Mouse (Mus musculus): ENCODE data around the gene Nrxn3. TPM values are rescaled to one million over a fixed set of nuclear protein-coding genes. Genes with fewer than 3 reads are reported as not detected.

The Nrxn3 gene
- polyA plus RNA-seq, 1 experiment: 5.4 TPM

GRCm38 (mm10) chr12:90085862-90086261 is 1363.2 kb downstream of the Nrxn3 start:
- no peak overlapping the region for H3K4me3 ChIP-seq (ENCODE audit: control insufficient read depth, low read depth, low read length)
- H3K4me1 ChIP-seq (ENCODE audit: control insufficient read depth, insufficient read depth, low read length): no peaks in the 10 kb centered on the region
- no peak overlapping the region for H3K27ac ChIP-seq (ENCODE audit: control insufficient read depth, insufficient read depth, low read depth, low read length)
- no peak for TF ChIP-seq POLR2A (IDR thresholded peaks at IDR 0.05; ENCODE audit: control insufficient read depth, low read depth, low read length)
- no peak for TF ChIP-seq CTCF (IDR thresholded peaks at IDR 0.05; ENCODE audit: control insufficient read depth, insufficient read depth, insufficient replicate concordance, low read depth, low read length)
- H3K36me3 ChIP-seq (ENCODE audit: control insufficient read depth, insufficient read depth, low read length): no peaks in the 10 kb centered on the region
- no peaks in the 10 kb centered on the region for H3K27me3 ChIP-seq (ENCODE audit: control insufficient read depth, insufficient read depth, low read length)

DNA sequence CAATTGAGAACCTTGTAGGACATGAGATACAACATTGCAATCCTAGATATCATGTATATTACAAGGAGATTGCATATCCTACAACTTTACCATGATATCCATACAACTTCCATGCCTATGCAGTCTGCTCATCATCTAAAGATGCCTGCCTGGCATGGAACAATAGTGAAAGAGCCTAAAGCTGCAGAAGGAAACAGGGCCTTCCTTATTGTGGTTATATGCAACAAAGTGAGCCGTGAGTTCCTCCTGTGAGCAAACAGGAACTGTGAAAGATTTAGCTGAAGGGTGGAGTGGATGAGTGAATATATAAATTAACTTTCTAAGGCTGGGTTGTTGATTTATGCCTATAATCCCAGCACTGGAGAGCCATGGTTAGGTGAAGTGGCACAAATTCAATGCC is 1373.1 kb downstream of the Nrxn3 start:
- H3K27ac ChIP-seq (ENCODE audit: control insufficient read depth, insufficient read depth, low read depth, low read length): no peak overlapping the region
- no peak for TF ChIP-seq CTCF (IDR thresholded peaks at IDR 0.05; ENCODE audit: control insufficient read depth, insufficient read depth, insufficient replicate concordance, low read depth, low read length)
- no peak for TF ChIP-seq POLR2A (IDR thresholded peaks at IDR 0.05; ENCODE audit: control insufficient read depth, low read depth, low read length)
- H3K36me3 ChIP-seq (ENCODE audit: control insufficient read depth, insufficient read depth, low read length): no peaks in the 10 kb centered on the region
- H3K4me3 ChIP-seq (ENCODE audit: control insufficient read depth, low read depth, low read length): no peak overlapping the region
- no peaks in the 10 kb centered on the region for H3K4me1 ChIP-seq (ENCODE audit: control insufficient read depth, insufficient read depth, low read length)
- H3K27me3 ChIP-seq (ENCODE audit: control insufficient read depth, insufficient read depth, low read length): no peaks in the 10 kb centered on the region

DNA sequence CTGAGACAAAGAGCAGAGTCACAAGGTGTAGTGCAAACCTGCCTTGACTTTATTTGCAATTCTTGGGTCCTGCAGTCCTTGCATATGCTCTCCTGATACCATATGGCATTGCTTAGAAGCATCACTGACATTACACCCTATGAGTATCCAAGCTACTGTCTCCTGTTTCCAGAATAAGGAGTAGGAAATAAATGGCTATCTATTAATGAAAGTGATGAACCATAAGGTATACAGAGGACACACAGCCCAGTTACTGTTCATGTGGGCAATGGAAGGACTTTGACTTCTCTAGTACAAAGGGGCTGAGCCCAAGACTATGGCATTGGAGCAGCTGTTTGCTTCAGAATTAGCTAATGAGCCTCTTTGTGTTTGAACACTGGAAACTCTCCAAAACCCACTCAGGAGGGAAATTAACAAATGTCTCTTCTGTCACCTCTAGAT is 1390.7 kb downstream of the Nrxn3 start:
- H3K4me1 ChIP-seq (ENCODE audit: control insufficient read depth, insufficient read depth, low read length): no peaks in the 10 kb centered on the region
- no peaks in the 10 kb centered on the region for H3K27me3 ChIP-seq (ENCODE audit: control insufficient read depth, insufficient read depth, low read length)
- no peaks in the 10 kb centered on the region for H3K36me3 ChIP-seq (ENCODE audit: control insufficient read depth, insufficient read depth, low read length)
- no peak for TF ChIP-seq CTCF (IDR thresholded peaks at IDR 0.05; ENCODE audit: control insufficient read depth, insufficient read depth, insufficient replicate concordance, low read depth, low read length)
- no peak for TF ChIP-seq POLR2A (IDR thresholded peaks at IDR 0.05; ENCODE audit: control insufficient read depth, low read depth, low read length)
- no peak overlapping the region for H3K4me3 ChIP-seq (ENCODE audit: control insufficient read depth, low read depth, low read length)
- H3K27ac ChIP-seq (ENCODE audit: control insufficient read depth, insufficient read depth, low read depth, low read length): no peak overlapping the region

DNA sequence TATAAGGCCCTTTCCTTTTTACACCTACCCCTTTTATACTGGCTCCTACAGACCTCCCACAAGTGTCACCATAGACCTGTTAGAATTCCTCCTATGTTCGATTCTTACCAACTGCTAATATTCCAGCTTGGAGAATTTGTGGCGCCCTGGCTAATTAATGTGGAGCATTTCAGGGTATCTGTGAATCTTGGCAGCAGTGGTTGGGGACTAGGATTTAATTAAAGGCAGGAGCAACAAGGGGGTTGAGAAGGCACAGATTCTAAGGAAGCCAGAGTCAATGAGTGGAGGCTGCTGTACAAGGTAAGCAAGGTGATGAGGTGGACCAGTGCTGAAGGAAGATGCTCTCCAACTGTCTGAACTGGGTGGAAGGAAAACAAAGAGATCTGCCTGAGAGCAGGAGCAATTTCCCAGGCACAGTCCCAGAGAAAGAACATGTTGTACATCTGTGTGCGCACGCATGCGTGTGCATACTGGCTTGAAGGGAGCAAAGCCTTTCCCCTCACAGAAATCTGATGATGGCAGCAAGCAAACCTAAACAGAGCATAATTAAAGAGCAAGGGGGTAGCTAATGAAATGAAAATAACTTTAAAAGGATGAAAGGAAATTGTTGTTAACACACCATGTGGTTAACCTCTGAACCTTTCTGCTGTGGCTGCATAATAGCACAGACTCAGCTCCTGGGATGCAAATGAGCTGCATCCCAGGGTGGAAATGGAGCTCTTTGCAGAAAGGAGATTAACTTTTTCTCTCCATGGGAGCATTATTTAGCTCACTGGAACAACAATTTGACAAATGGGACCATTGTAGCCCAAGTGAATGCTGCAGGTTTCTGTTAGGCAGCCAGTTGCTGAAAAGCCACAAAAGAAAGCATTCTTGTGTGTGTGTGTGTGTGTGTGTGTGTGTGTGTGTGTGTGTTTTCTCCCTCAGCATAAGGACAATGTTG is 1409.5 kb downstream of the Nrxn3 start:
- H3K36me3 ChIP-seq (ENCODE audit: control insufficient read depth, insufficient read depth, low read length): no peaks in the 10 kb centered on the region
- H3K27me3 ChIP-seq (ENCODE audit: control insufficient read depth, insufficient read depth, low read length): no peaks in the 10 kb centered on the region
- no peak overlapping the region for H3K27ac ChIP-seq (ENCODE audit: control insufficient read depth, insufficient read depth, low read depth, low read length)
- no peaks in the 10 kb centered on the region for H3K4me1 ChIP-seq (ENCODE audit: control insufficient read depth, insufficient read depth, low read length)
- H3K4me3 ChIP-seq (ENCODE audit: control insufficient read depth, low read depth, low read length): no peak overlapping the region
- no peak for TF ChIP-seq CTCF (IDR thresholded peaks at IDR 0.05; ENCODE audit: control insufficient read depth, insufficient read depth, insufficient replicate concordance, low read depth, low read length)
- TF ChIP-seq POLR2A (IDR thresholded peaks at IDR 0.05; ENCODE audit: control insufficient read depth, low read depth, low read length): no peak

DNA sequence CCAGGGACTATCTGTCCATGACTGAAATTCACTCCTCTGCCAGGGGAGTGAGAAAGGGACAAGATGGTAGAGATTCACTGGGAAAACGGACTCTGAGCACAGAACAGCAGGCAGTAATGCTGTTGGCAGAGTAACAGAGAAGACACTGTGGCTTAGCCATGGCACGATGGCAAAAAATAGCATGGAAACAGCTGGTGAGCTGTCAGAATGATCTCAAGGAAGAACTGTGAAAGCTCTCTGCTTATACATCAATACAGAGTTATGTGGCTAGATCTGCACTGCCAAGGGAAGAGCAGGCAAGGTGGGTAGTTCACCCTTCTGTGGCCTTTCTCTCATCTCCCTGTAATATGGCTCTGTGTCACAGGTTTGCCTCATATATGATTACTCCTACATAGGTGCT is 1419.3 kb downstream of the Nrxn3 start:
- Histone ChIP-seq H3K27ac (ENCODE audit: control insufficient read depth, insufficient read depth, low read depth, low read length) (no peak overlapping the region), H3K4me1 (ENCODE audit: control insufficient read depth, insufficient read depth, low read length) (no peaks in the 10 kb centered on the region), H3K27me3 (ENCODE audit: control insufficient read depth, insufficient read depth, low read length) (no peaks in the 10 kb centered on the region), H3K4me3 (ENCODE audit: control insufficient read depth, low read depth, low read length) (no peak overlapping the region), H3K36me3 (ENCODE audit: control insufficient read depth, insufficient read depth, low read length) (no peaks in the 10 kb centered on the region)
- TF ChIP-seq CTCF (IDR thresholded peaks at IDR 0.05; ENCODE audit: control insufficient read depth, insufficient read depth, insufficient replicate concordance, low read depth, low read length) (no peak), POLR2A (IDR thresholded peaks at IDR 0.05; ENCODE audit: control insufficient read depth, low read depth, low read length) (no peak)

DNA sequence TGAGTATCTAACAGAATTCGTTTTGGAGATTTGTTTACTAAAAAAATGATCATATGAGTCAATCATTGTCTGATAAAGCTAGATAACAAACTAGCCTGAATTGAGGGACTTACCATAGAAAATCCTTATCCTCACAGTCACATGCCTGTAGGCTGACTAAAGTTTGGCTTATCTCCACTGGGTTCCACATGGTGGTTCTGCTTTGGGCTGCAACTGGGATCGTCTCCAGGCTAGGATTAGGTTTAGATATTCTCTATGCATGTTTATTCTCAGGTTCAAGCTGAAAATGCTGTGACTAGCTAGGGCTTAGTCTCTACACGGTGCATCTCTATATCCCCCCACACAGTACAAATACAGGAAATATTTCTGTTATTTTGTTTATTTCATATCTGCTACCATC is 1421.6 kb downstream of the Nrxn3 start:
- H3K27me3 ChIP-seq (ENCODE audit: control insufficient read depth, insufficient read depth, low read length): no peaks in the 10 kb centered on the region
- TF ChIP-seq CTCF (IDR thresholded peaks at IDR 0.05; ENCODE audit: control insufficient read depth, insufficient read depth, insufficient replicate concordance, low read depth, low read length) (no peak), POLR2A (IDR thresholded peaks at IDR 0.05; ENCODE audit: control insufficient read depth, low read depth, low read length) (no peak)

DNA sequence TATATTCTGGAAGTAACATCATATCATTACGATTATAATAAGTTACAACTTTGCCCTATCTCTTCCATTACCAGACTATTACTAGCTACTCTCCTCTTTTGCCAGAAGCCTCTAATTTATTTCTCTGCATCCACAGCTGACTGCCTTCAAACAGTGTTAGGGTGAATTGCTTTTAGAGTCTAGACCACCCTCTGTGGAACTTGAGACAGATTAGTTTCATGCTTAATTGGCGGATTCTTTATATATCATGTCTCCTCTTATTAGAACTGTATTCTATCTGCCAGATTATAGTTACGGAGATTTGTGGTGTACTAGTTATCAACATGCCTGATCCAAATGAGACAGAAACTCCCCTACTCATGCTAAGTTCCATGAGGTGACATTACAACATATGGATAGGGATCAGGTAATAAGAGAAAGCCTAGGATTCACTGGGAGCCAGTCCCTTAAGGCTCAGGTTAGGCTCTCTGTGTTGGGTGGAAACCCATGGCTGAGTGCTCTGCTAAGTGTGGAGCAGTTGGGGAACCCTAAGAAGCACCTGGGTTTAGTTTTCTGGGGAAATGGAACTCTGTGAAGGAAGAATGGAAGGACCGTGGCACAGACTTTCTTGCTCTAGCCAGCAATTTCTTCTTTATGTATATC is 1435.6 kb downstream of the Nrxn3 start:
- no peak overlapping the region for H3K27ac ChIP-seq (ENCODE audit: control insufficient read depth, insufficient read depth, low read depth, low read length)
- H3K36me3 ChIP-seq (ENCODE audit: control insufficient read depth, insufficient read depth, low read length): no peaks in the 10 kb centered on the region
- no peaks in the 10 kb centered on the region for H3K27me3 ChIP-seq (ENCODE audit: control insufficient read depth, insufficient read depth, low read length)
- H3K4me3 ChIP-seq (ENCODE audit: control insufficient read depth, low read depth, low read length): no peak overlapping the region
- no peak for TF ChIP-seq CTCF (IDR thresholded peaks at IDR 0.05; ENCODE audit: control insufficient read depth, insufficient read depth, insufficient replicate concordance, low read depth, low read length)
- no peak for TF ChIP-seq POLR2A (IDR thresholded peaks at IDR 0.05; ENCODE audit: control insufficient read depth, low read depth, low read length)
- H3K4me1 ChIP-seq (ENCODE audit: control insufficient read depth, insufficient read depth, low read length): no peaks in the 10 kb centered on the region

More for the DNA sequence above, 1421.6 kb downstream of the Nrxn3 start:
- no peak overlapping the region for H3K27ac ChIP-seq (ENCODE audit: control insufficient read depth, insufficient read depth, low read depth, low read length)
- no peaks in the 10 kb centered on the region for H3K36me3 ChIP-seq (ENCODE audit: control insufficient read depth, insufficient read depth, low read length)
- H3K4me1 ChIP-seq (ENCODE audit: control insufficient read depth, insufficient read depth, low read length): no peaks in the 10 kb centered on the region
- H3K4me3 ChIP-seq (ENCODE audit: control insufficient read depth, low read depth, low read length): no peak overlapping the region
